Mouse (Mus musculus): Measurements from ENCODE around the gene Serpinb1b. TPM values are rescaled to one million over a fixed set of nuclear protein-coding genes. Genes with fewer than 3 reads are reported as not detected.

Gene Serpinb1b
- polyA plus RNA-seq, 1 experiment from 2014 or later = 0.11 TPM

- no peaks in the 10 kb centered on the region for H3K36me3 ChIP-seq (ENCODE audit: control insufficient read depth, insufficient read depth, low read length)
- no peak overlapping the region for H3K4me2 ChIP-seq (ENCODE audit: low read length)
- H3K4me1 ChIP-seq (ENCODE audit: control insufficient read depth in 2 of 2, insufficient read depth in 2 of 2, low read length in 2 of 2) = peaks cover 2 to 4% of the 10 kb centered on the region in 2 experiments; a peak in 2 of 4 replicates
- H3K9ac ChIP-seq (ENCODE audit: low read length) = no peak overlapping the region
- H3K4me3 ChIP-seq (ENCODE audit: control insufficient read depth in 1 of 2, insufficient read depth in 1 of 2, low read depth in 1 of 2, low read length in 2 of 2) = no peak overlapping the region
- no peak overlapping the region for H3K27ac ChIP-seq (replicated peaks in 1 of 2; ENCODE audit: control insufficient read depth in 1 of 2, insufficient read depth in 1 of 2, low read depth in 2 of 2, low read length in 2 of 2)
- WGBS = 19% methylated on average over 3 of the region's 3 CpGs
- no peak for ATAC-seq (ENCODE audit: insufficient number of reproducible peaks, insufficient read depth, low FRiP score, low read depth)
- no peaks in the 10 kb centered on the region for H3K27me3 ChIP-seq (ENCODE audit: control insufficient read depth, insufficient read depth, low read length)
- H3K9me3 ChIP-seq (ENCODE audit: control insufficient read depth, low read length) = no peaks in the 10 kb centered on the region
Measured at GRCm38 (mm10) chr13:33080356-33080755, 2.0 kb downstream of the Serpinb1b start.

- Histone ChIP-seq H3K9ac (ENCODE audit: low read length) (no peak overlapping the region), H3K4me3 (ENCODE audit: control insufficient read depth in 1 of 2, insufficient read depth in 1 of 2, low read depth in 1 of 2, low read length in 2 of 2) (no peak overlapping the region), H3K4me2 (ENCODE audit: low read length) (no peak overlapping the region), H3K4me1 (ENCODE audit: control insufficient read depth in 2 of 2, insufficient read depth in 2 of 2, low read length in 2 of 2) (peaks cover 5 to 7% of the 10 kb centered on the region in 2 experiments; a peak in 2 of 4 replicates), H3K27me3 (ENCODE audit: control insufficient read depth, insufficient read depth, low read length) (no peaks in the 10 kb centered on the region), H3K9me3 (ENCODE audit: control insufficient read depth, low read length) (no peaks in the 10 kb centered on the region), H3K27ac (replicated peaks in 1 of 2; ENCODE audit: control insufficient read depth in 1 of 2, insufficient read depth in 1 of 2, low read depth in 2 of 2, low read length in 2 of 2) (no peak overlapping the region), H3K36me3 (ENCODE audit: control insufficient read depth, insufficient read depth, low read length) (no peaks in the 10 kb centered on the region)
- no peak for ATAC-seq (ENCODE audit: insufficient number of reproducible peaks, insufficient read depth, low FRiP score, low read depth)
- 64% methylated on average over 2 of the region's 2 CpGs for WGBS
Measured at GRCm38 (mm10) chr13:33083834-33084233, 5.5 kb downstream of the Serpinb1b start.

- no peak overlapping the region for H3K27ac ChIP-seq (replicated peaks in 1 of 2; ENCODE audit: control insufficient read depth in 1 of 2, insufficient read depth in 1 of 2, low read depth in 2 of 2, low read length in 2 of 2)
- ATAC-seq (ENCODE audit: insufficient number of reproducible peaks, insufficient read depth, low FRiP score, low read depth) = no peak
- 59% methylated on average over 5 of the region's 5 CpGs for WGBS
- H3K9me3 ChIP-seq (ENCODE audit: control insufficient read depth, low read length) = no peaks in the 10 kb centered on the region
- no peak overlapping the region for H3K4me2 ChIP-seq (ENCODE audit: low read length)
- no peak overlapping the region for H3K4me3 ChIP-seq (ENCODE audit: control insufficient read depth in 1 of 2, insufficient read depth in 1 of 2, low read depth in 1 of 2, low read length in 2 of 2)
- no peaks in the 10 kb centered on the region for H3K27me3 ChIP-seq (ENCODE audit: control insufficient read depth, insufficient read depth, low read length)
- H3K9ac ChIP-seq (ENCODE audit: low read length) = no peak overlapping the region
- peaks cover 5 to 7% of the 10 kb centered on the region in 2 experiments; a peak in 2 of 4 replicates for H3K4me1 ChIP-seq (ENCODE audit: control insufficient read depth in 2 of 2, insufficient read depth in 2 of 2, low read length in 2 of 2)
- no peaks in the 10 kb centered on the region for H3K36me3 ChIP-seq (ENCODE audit: control insufficient read depth, insufficient read depth, low read length)
Measured at GRCm38 (mm10) chr13:33084975-33085694, 6.8 kb downstream of the Serpinb1b start.

GRCm38 (mm10) chr13:33085695-33086432, 7.5 kb downstream of the Serpinb1b start:
- Histone ChIP-seq H3K9ac (ENCODE audit: low read length) (no peak overlapping the region), H3K27ac (replicated peaks in 1 of 2; ENCODE audit: control insufficient read depth in 1 of 2, insufficient read depth in 1 of 2, low read depth in 2 of 2, low read length in 2 of 2) (no peak overlapping the region)
- no peak for ATAC-seq (ENCODE audit: insufficient number of reproducible peaks, insufficient read depth, low FRiP score, low read depth)

GRCm38 (mm10) chr13:33089566-33089965, 11.2 kb downstream of the Serpinb1b start:
- H3K4me2 ChIP-seq (ENCODE audit: low read length) = no peak overlapping the region
- no peaks in the 10 kb centered on the region for H3K36me3 ChIP-seq (ENCODE audit: control insufficient read depth, insufficient read depth, low read length)
- no peak for ATAC-seq (ENCODE audit: insufficient number of reproducible peaks, insufficient read depth, low FRiP score, low read depth)
- H3K9ac ChIP-seq (ENCODE audit: low read length) = no peak overlapping the region
- H3K27ac ChIP-seq (replicated peaks in 1 of 2; ENCODE audit: control insufficient read depth in 1 of 2, insufficient read depth in 1 of 2, low read depth in 2 of 2, low read length in 2 of 2) = no peak overlapping the region
- no peaks in the 10 kb centered on the region for H3K27me3 ChIP-seq (ENCODE audit: control insufficient read depth, insufficient read depth, low read length)
- peaks cover 5 to 7% of the 10 kb centered on the region in 2 experiments; a peak in 2 of 4 replicates for H3K4me1 ChIP-seq (ENCODE audit: control insufficient read depth in 2 of 2, insufficient read depth in 2 of 2, low read length in 2 of 2)
- no peak overlapping the region for H3K4me3 ChIP-seq (ENCODE audit: control insufficient read depth in 1 of 2, insufficient read depth in 1 of 2, low read depth in 1 of 2, low read length in 2 of 2)
- 43% methylated on average over 3 of the region's 3 CpGs for WGBS
- H3K9me3 ChIP-seq (ENCODE audit: control insufficient read depth, low read length) = no peaks in the 10 kb centered on the region

More at GRCm38 (mm10) chr13:33085695-33086432, 7.5 kb downstream of the Serpinb1b start:
- H3K27me3 ChIP-seq (ENCODE audit: control insufficient read depth, insufficient read depth, low read length) = no peaks in the 10 kb centered on the region
- no peaks in the 10 kb centered on the region for H3K36me3 ChIP-seq (ENCODE audit: control insufficient read depth, insufficient read depth, low read length)
- no peaks in the 10 kb centered on the region for H3K9me3 ChIP-seq (ENCODE audit: control insufficient read depth, low read length)
- no peak overlapping the region for H3K4me3 ChIP-seq (ENCODE audit: control insufficient read depth in 1 of 2, insufficient read depth in 1 of 2, low read depth in 1 of 2, low read length in 2 of 2)
- peaks cover 5 to 7% of the 10 kb centered on the region in 2 experiments; a peak in 2 of 4 replicates for H3K4me1 ChIP-seq (ENCODE audit: control insufficient read depth in 2 of 2, insufficient read depth in 2 of 2, low read length in 2 of 2)
- H3K4me2 ChIP-seq (ENCODE audit: low read length) = no peak overlapping the region

GRCm38 (mm10) chr13:33090546-33090945, 12.2 kb downstream of the Serpinb1b start:
- 63% methylated on average over 1 of the region's 1 CpGs for WGBS
- Histone ChIP-seq H3K9me3 (ENCODE audit: control insufficient read depth, low read length) (no peaks in the 10 kb centered on the region), H3K4me3 (ENCODE audit: control insufficient read depth in 1 of 2, insufficient read depth in 1 of 2, low read depth in 1 of 2, low read length in 2 of 2) (no peak overlapping the region), H3K36me3 (ENCODE audit: control insufficient read depth, insufficient read depth, low read length) (no peaks in the 10 kb centered on the region), H3K9ac (ENCODE audit: low read length) (no peak overlapping the region), H3K27me3 (ENCODE audit: control insufficient read depth, insufficient read depth, low read length) (no peaks in the 10 kb centered on the region), H3K4me2 (ENCODE audit: low read length) (no peak overlapping the region), H3K4me1 (ENCODE audit: control insufficient read depth in 2 of 2, insufficient read depth in 2 of 2, low read length in 2 of 2) (peaks cover under 1 to 2% of the 10 kb centered on the region in 2 experiments; a peak in 1 of 4 replicates), H3K27ac (replicated peaks in 1 of 2; ENCODE audit: control insufficient read depth in 1 of 2, insufficient read depth in 1 of 2, low read depth in 2 of 2, low read length in 2 of 2) (no peak overlapping the region)
- ATAC-seq (ENCODE audit: insufficient number of reproducible peaks, insufficient read depth, low FRiP score, low read depth) = no peak

GRCm38 (mm10) chr13:33091306-33091705, 12.9 kb downstream of the Serpinb1b start:
- 76% methylated on average over 1 of the region's 1 CpGs for WGBS
- H3K9me3 ChIP-seq (ENCODE audit: control insufficient read depth, low read length) = no peaks in the 10 kb centered on the region

More at GRCm38 (mm10) chr13:33091306-33091705, 12.9 kb downstream of the Serpinb1b start:
- Histone ChIP-seq H3K36me3 (ENCODE audit: control insufficient read depth, insufficient read depth, low read length) (no peaks in the 10 kb centered on the region), H3K27me3 (ENCODE audit: control insufficient read depth, insufficient read depth, low read length) (no peaks in the 10 kb centered on the region), H3K4me1 (ENCODE audit: control insufficient read depth in 2 of 2, insufficient read depth in 2 of 2, low read length in 2 of 2) (no peaks in the 10 kb centered on the region), H3K4me3 (ENCODE audit: control insufficient read depth in 1 of 2, insufficient read depth in 1 of 2, low read depth in 1 of 2, low read length in 2 of 2) (no peak overlapping the region), H3K4me2 (ENCODE audit: low read length) (no peak overlapping the region), H3K9ac (ENCODE audit: low read length) (no peak overlapping the region), H3K27ac (replicated peaks in 1 of 2; ENCODE audit: control insufficient read depth in 1 of 2, insufficient read depth in 1 of 2, low read depth in 2 of 2, low read length in 2 of 2) (no peak overlapping the region)
- ATAC-seq (ENCODE audit: insufficient number of reproducible peaks, insufficient read depth, low FRiP score, low read depth) = no peak
